Mouse (Mus musculus): Measurements from ENCODE around the gene Pex11b. TPM values are rescaled to one million over a fixed set of nuclear protein-coding genes. Genes with fewer than 3 reads are reported as not detected.

Gene Pex11b
- polyA plus RNA-seq, 1 experiment = 57.6 TPM

DNA sequence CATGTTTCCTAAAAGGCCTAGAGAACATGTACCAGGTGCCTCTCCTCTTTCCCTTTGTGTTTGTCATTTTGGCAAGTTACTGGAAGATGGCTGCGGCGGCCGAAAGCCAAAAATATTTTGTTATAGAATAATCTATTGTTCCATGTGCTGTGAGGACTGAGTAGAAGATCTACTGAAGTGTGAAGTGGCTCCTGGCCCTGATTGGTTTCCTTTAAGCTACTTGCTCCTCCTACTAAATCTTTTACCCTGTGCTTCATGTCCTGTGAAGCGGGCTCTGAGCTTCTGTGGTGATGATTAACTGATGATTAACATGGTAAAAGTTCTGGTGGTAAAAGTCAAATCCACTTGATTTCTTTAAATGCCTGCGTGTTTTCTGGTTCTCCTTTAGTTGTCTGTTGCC is 31.7 kb downstream of the Pex11b start:
- H3K27me3 ChIP-seq (replicated peaks; ENCODE audit: control insufficient read depth, insufficient read depth, low read length) = no peaks in the 10 kb centered on the region
- H3K36me3 ChIP-seq (ENCODE audit: control insufficient read depth, insufficient read depth, low read length) = no peaks in the 10 kb centered on the region
- H3K4me3 ChIP-seq (ENCODE audit: insufficient read depth, low read depth, low read length) = no peak overlapping the region
- WGBS = 48% methylated on average over 5 of the region's 5 CpGs
- H3K4me1 ChIP-seq (ENCODE audit: control insufficient read depth, insufficient read depth, low read length) = peaks cover 7% of the 10 kb centered on the region; the same call in 1 of the 2 replicates
- no peak overlapping the region for H3K27ac ChIP-seq (ENCODE audit: insufficient read depth, low read depth, low read length)
- no peak for TF ChIP-seq CTCF (conservative IDR thresholded peaks at IDR 0.05; ENCODE audit: insufficient read depth, insufficient read length, low read depth, low read length)
- TF ChIP-seq POLR2A (IDR thresholded peaks at IDR 0.05; ENCODE audit: low read depth, low read length) = no peak
- peak; percentile 82 for DNase-seq

DNA sequence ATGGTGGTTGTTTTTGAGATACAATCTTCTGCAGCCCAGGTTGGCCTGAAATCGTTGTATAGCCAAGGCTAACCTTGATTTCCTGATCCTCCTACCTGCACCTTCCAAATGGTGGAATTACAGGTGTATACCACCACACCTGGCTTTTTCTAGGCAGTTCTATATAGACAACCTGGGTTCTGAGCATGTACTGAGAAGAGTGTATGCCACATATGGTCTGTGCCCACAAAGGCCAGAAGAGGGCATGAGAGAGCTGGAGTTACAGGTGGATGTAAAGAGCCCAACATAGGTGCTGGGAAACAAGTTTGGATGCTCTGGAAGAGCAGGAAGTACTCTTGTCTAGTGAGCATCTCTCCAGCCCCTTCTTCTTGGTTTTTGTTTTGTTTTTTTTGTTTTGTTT is 32.1 kb downstream of the Pex11b start:
- Histone ChIP-seq H3K4me1 (ENCODE audit: control insufficient read depth, insufficient read depth, low read length) (peaks cover 7% of the 10 kb centered on the region; the same call in 1 of the 2 replicates), H3K27me3 (replicated peaks; ENCODE audit: control insufficient read depth, insufficient read depth, low read length) (no peaks in the 10 kb centered on the region), H3K36me3 (ENCODE audit: control insufficient read depth, insufficient read depth, low read length) (no peaks in the 10 kb centered on the region), H3K27ac (ENCODE audit: insufficient read depth, low read depth, low read length) (no peak overlapping the region), H3K4me3 (ENCODE audit: insufficient read depth, low read depth, low read length) (no peak overlapping the region)
- 44% methylated on average over 1 of the region's 1 CpGs for WGBS
- peak; percentile 43 for DNase-seq
- TF ChIP-seq POLR2A (IDR thresholded peaks at IDR 0.05; ENCODE audit: low read depth, low read length) (no peak), CTCF (conservative IDR thresholded peaks at IDR 0.05; ENCODE audit: insufficient read depth, insufficient read length, low read depth, low read length) (peak; percentile 61)

DNA sequence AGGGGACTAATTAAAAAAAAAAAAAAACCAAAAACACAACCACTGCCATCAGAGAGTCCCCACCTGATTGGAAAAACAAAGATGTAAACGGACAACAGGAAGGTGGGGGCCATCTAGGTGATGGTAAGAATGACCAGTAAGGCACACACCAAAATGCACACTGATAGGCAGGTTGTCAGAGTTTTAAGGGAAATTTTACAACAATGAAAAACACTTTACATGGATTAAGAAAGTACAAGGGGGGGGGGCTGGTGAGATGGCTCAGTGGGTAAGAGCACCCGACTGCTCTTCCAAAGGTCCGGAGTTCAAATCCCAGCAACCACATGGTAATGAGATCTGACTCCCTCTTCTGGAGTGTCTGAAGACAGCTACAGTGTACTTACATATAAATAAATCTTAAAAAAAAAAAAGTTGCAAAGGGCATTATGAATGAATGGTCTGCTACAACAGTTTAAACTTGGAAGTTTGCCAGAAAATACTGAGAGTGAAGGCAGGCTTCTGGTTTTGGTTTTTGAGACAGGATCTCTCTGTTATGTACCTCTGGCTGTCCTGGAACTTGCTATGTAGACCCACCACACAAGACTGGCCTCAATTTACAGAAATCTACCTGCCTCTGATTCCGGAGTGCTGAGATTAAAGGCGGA is 33.4 kb downstream of the Pex11b start:
- no peak overlapping the region for H3K4me3 ChIP-seq (ENCODE audit: insufficient read depth, low read depth, low read length)
- no peak for TF ChIP-seq POLR2A (IDR thresholded peaks at IDR 0.05; ENCODE audit: low read depth, low read length)
- no peak for TF ChIP-seq CTCF (conservative IDR thresholded peaks at IDR 0.05; ENCODE audit: insufficient read depth, insufficient read length, low read depth, low read length)
- H3K27ac ChIP-seq (ENCODE audit: insufficient read depth, low read depth, low read length) = no peak overlapping the region
- WGBS = 86% methylated on average over 5 of the region's 5 CpGs
- H3K4me1 ChIP-seq (ENCODE audit: control insufficient read depth, insufficient read depth, low read length) = peaks cover 7% of the 10 kb centered on the region; the same call in 1 of the 2 replicates
- DNase-seq = no peak
- no peaks in the 10 kb centered on the region for H3K27me3 ChIP-seq (replicated peaks; ENCODE audit: control insufficient read depth, insufficient read depth, low read length)
- H3K36me3 ChIP-seq (ENCODE audit: control insufficient read depth, insufficient read depth, low read length) = no peaks in the 10 kb centered on the region

DNA sequence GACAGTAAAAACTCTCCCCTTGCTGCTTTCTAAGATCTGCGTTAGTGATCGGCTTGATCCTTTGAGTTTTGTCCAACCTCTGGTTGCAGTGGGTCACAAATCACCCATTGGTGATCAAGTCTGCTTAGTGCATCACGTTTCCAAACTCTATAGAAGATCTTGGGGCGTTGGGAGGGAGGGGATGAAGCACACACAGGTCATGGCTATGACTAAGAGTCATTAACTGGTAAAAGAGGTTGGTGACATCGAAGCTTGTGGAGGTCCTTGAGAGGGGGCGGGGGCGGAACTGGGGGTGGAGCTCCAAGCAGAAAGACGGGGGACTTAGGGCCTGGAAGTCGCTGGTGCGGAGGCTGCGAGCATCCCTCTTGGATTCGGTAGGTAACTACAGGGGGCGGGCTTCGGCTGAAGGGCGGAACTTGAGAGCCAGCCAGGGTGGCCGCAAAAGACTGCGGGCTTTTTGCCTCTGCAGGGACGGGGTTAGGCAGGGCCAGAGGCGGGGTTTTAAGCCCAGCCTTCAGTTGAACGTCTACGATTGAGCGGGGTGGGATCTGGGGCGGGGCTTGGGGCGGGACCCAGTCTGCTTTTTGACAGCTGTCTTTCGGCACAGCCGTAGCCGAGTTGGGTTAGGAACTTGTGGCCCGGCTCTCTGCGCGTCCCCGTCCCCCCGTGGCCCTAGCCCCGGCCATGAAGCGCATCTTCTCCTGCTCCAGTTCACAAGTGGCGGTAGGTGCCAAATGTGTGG is 34.7 kb downstream of the Pex11b start, which contains the start of gene Ankrd35:
TSS of gene Ankrd35 (plus strand) at position 405 of the 742 bp plus-strand sequence.
- peak; percentile 90 for DNase-seq
- TF ChIP-seq POLR2A (IDR thresholded peaks at IDR 0.05; ENCODE audit: low read depth, low read length) (no peak), CTCF (conservative IDR thresholded peaks at IDR 0.05; ENCODE audit: insufficient read depth, insufficient read length, low read depth, low read length) (peak; percentile 31; the same call in 1 of the 2 replicates)
- Histone ChIP-seq H3K4me1 (ENCODE audit: control insufficient read depth, insufficient read depth, low read length) (peaks cover 4% of the 10 kb centered on the region; the same call in 1 of the 2 replicates), H3K27me3 (replicated peaks; ENCODE audit: control insufficient read depth, insufficient read depth, low read length) (no peaks in the 10 kb centered on the region), H3K4me3 (ENCODE audit: insufficient read depth, low read depth, low read length) (peak within 1 kb of the TSS; percentile 52), H3K36me3 (ENCODE audit: control insufficient read depth, insufficient read depth, low read length) (no peaks in the 10 kb centered on the region), H3K27ac (ENCODE audit: insufficient read depth, low read depth, low read length) (no peak within 1 kb of the TSS)
- WGBS = 6% methylated on average over 35 of the region's 35 CpGs

DNA sequence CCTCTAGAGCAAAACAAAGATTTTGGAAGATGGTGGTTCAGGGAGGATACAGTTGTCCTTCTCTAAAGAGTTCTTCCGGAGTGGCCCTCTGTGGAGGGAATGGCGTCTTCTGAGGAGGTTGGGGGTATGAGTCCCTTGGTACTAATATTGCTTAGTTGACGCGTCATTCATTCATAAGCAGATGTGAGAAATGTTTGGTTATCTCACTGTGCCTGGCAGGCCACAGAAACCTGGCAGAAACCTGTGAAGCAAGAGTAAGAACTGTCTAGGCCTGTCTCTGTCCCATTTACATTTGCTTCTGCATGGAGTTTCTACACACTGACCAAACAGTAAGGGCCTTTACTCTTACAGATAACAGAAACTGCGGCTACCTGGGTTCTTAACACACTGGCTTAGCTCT is 36.3 kb downstream of the Pex11b start:
- no peak overlapping the region for H3K4me3 ChIP-seq (ENCODE audit: insufficient read depth, low read depth, low read length)
- WGBS = 98% methylated on average over 5 of the region's 5 CpGs
- no peak for TF ChIP-seq POLR2A (IDR thresholded peaks at IDR 0.05; ENCODE audit: low read depth, low read length)
- DNase-seq = no peak
- no peaks in the 10 kb centered on the region for H3K27me3 ChIP-seq (replicated peaks; ENCODE audit: control insufficient read depth, insufficient read depth, low read length)
- no peaks in the 10 kb centered on the region for H3K36me3 ChIP-seq (ENCODE audit: control insufficient read depth, insufficient read depth, low read length)
- H3K27ac ChIP-seq (ENCODE audit: insufficient read depth, low read depth, low read length) = no peak overlapping the region
- peaks cover 4% of the 10 kb centered on the region; the same call in 1 of the 2 replicates for H3K4me1 ChIP-seq (ENCODE audit: control insufficient read depth, insufficient read depth, low read length)

DNA sequence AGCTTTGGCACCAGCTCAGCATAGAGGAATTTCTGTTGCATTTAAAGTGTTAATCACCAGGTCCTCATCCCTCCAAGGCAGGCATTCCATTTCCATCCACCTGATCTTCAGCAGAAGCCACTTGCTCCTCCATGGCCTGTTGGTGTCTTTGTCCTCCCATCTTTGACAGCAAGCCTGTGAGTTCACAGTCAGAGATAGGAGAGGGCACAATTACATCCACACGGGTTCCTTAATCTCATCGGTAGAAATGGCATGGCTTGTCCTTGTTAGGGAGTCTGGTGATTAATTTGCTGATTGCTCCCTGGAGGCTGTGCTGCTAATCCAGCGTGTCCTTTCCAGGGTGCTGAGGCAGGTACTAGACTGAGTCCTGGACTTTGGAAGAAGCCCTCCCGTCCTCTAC is 38.3 kb downstream of the Pex11b start:
- Histone ChIP-seq H3K4me1 (ENCODE audit: control insufficient read depth, insufficient read depth, low read length) (no peaks in the 10 kb centered on the region), H3K27me3 (replicated peaks; ENCODE audit: control insufficient read depth, insufficient read depth, low read length) (no peaks in the 10 kb centered on the region), H3K27ac (ENCODE audit: insufficient read depth, low read depth, low read length) (no peak overlapping the region), H3K36me3 (ENCODE audit: control insufficient read depth, insufficient read depth, low read length) (no peaks in the 10 kb centered on the region), H3K4me3 (ENCODE audit: insufficient read depth, low read depth, low read length) (no peak overlapping the region)
- TF ChIP-seq POLR2A (IDR thresholded peaks at IDR 0.05; ENCODE audit: low read depth, low read length) (no peak), CTCF (conservative IDR thresholded peaks at IDR 0.05; ENCODE audit: insufficient read depth, insufficient read length, low read depth, low read length) (no peak)
- DNase-seq = no peak
- WGBS = 50% methylated on average over 4 of the region's 4 CpGs

DNA sequence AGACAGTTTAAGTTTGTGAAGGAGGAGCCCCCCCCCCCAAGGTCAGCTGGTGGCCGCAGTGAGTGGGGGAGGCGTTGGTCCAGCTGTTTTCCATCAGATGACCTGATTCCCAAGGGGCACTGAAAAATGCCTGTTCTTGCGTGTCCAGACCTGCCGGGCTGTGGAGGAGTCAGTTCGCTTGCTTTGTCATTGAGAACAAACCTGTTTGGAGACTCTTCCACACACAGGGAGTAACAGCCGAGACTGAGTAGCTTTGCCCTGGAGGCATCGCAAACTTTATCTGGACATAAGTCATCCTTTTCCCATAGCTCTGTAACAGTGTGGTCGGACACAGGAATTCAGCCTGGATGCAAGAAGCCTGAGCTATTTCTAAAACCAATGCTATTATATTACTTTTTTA is 39.3 kb downstream of the Pex11b start:
- Histone ChIP-seq H3K4me3 (ENCODE audit: insufficient read depth, low read depth, low read length) (no peak overlapping the region), H3K27me3 (replicated peaks; ENCODE audit: control insufficient read depth, insufficient read depth, low read length) (no peaks in the 10 kb centered on the region), H3K36me3 (ENCODE audit: control insufficient read depth, insufficient read depth, low read length) (no peaks in the 10 kb centered on the region), H3K4me1 (ENCODE audit: control insufficient read depth, insufficient read depth, low read length) (no peaks in the 10 kb centered on the region), H3K27ac (ENCODE audit: insufficient read depth, low read depth, low read length) (no peak overlapping the region)
- DNase-seq = no peak
- WGBS = 38% methylated on average over 8 of the region's 8 CpGs
- TF ChIP-seq POLR2A (IDR thresholded peaks at IDR 0.05; ENCODE audit: low read depth, low read length) = no peak
- no peak for TF ChIP-seq CTCF (conservative IDR thresholded peaks at IDR 0.05; ENCODE audit: insufficient read depth, insufficient read length, low read depth, low read length)

All from kidney, adult 2 months (tissue).